Comparison of ENCODE assay signal across 27 mouse cellular contexts in genomic region chr2:113768541-113769303, GRCm38 (mm10). TPM values are rescaled to one million over a fixed set of nuclear protein-coding genes. Genes with fewer than 3 reads are reported as not detected.
A peak's percentile ranks its signal among the peaks of the same experiment; 100 is the strongest.
DNase-seq lines count a peak whose midpoint lies in the region; ATAC-seq and TF ChIP-seq lines count a peak whose summit lies in the region.
"Had no signal": no experiment of that assay in that cellular context is flagged by ENCODE, and none has a peak within 500 bp of the region (broad histone marks: within the 10 kb centered on the region; RNA-seq: fewer than 3 reads in every experiment).

No protein-coding gene starts in this region.

- H3K36me3 ChIP-seq in C2C12 (ENCODE audit: control insufficient read depth, insufficient read depth) (no peaks in the 10 kb centered on the region), myocyte (ENCODE audit: control insufficient read depth, insufficient read depth) (no peaks in the 10 kb centered on the region)
- H3K36me3 ChIP-seq: embryonic facial prominence, embryonic 12.5 days; forebrain, embryonic 10.5 days; heart, embryonic 15.5 days had no signal

- TF ChIP-seq POLR2A in embryonic fibroblast, embryonic 13.5 days (IDR thresholded peaks at IDR 0.05; ENCODE audit: low read depth, low read length): no peak
- no peak for TF ChIP-seq POLR2A in myocyte (IDR thresholded peaks at IDR 0.05; ENCODE audit: insufficient read length, low read depth)

- H3K4me3 ChIP-seq in C2C12 (ENCODE audit: insufficient read depth, poor library complexity, severe bottlenecking) (no peak overlapping the region), myocyte (no peak overlapping the region)
- H3K4me3 ChIP-seq in embryonic fibroblast, embryonic 13.5 days (ENCODE audit: insufficient read depth, low read length): no peak overlapping the region
- H3K4me3 ChIP-seq: embryonic facial prominence, embryonic 12.5 days; forebrain, embryonic 10.5 days; forebrain, embryonic 15.5 days; gastrocnemius, adult 2 months; heart, embryonic 15.5 days; hindbrain, embryonic 13.5 days had no signal

- peak overlapping the region; percentile 93 for H3K27ac ChIP-seq in embryonic fibroblast, embryonic 13.5 days (ENCODE audit: insufficient read depth, low read length)
- H3K27ac ChIP-seq: embryonic facial prominence, embryonic 12.5 days; forebrain, embryonic 10.5 days; forebrain, embryonic 15.5 days; gastrocnemius, adult 2 months; heart, embryonic 15.5 days; hindbrain, embryonic 13.5 days; hindbrain, postnatal 0 days had no signal

- ATAC-seq in frontal cortex, adult (ENCODE audit: low TSS enrichment): peak; percentile 91
- ATAC-seq: activated CD4-positive, CD25-positive, alpha-beta regulatory T cell, adult 4 months; forebrain, embryonic 15.5 days; hindbrain, postnatal 0 days; Patski had no signal

- H3K27me3 ChIP-seq in C2C12 (ENCODE audit: control insufficient read depth, insufficient read depth, insufficient read length) (no peaks in the 10 kb centered on the region), myocyte (ENCODE audit: control insufficient read depth, insufficient read depth, insufficient read length) (no peaks in the 10 kb centered on the region)
- H3K27me3 ChIP-seq: embryonic facial prominence, embryonic 12.5 days; forebrain, embryonic 15.5 days; heart, embryonic 15.5 days; hindbrain, embryonic 13.5 days; Patski had no signal

- DNase-seq in frontal cortex, postnatal 10 days (ENCODE audit: low spot score in 2 of 2): no peak
- DNase-seq in adrenal gland, adult 18-20 months (ENCODE audit: low spot score in 2 of 2): no peak
- no peak for DNase-seq in thymus, postnatal 0 days (ENCODE audit: low spot score)
- DNase-seq: adrenal gland, adult 2 months; adrenal gland, postnatal 36 days; cerebellum, adult 11 months; cerebellum, adult 9-10 months; cerebellum, postnatal 25 days; gastrocnemius, adult 2 months; gastrocnemius, postnatal 25 days; heart, adult 18-20 months; heart, postnatal 14 days; kidney, adult 11 months had no signal

- H3K4me1 ChIP-seq in embryonic fibroblast, embryonic 13.5 days (ENCODE audit: control insufficient read depth, insufficient read depth, low read length): peaks cover 12% of the 10 kb centered on the region
- H3K4me1 ChIP-seq: embryonic facial prominence, embryonic 12.5 days; forebrain, embryonic 10.5 days; forebrain, embryonic 15.5 days; heart, embryonic 15.5 days; hindbrain, embryonic 13.5 days had no signal

- no peak for TF ChIP-seq CTCF in C2C12 (IDR thresholded peaks at IDR 0.05; ENCODE audit: control insufficient read depth, insufficient read depth, insufficient read length)
- TF ChIP-seq CTCF in embryonic fibroblast, embryonic 13.5 days (IDR thresholded peaks at IDR 0.05; ENCODE audit: borderline replicate concordance, insufficient read depth, low read length): no peak

- H3ac ChIP-seq in C2C12 (ENCODE audit: control insufficient read depth, insufficient read length, low read depth) (no peak overlapping the region), myocyte (ENCODE audit: control insufficient read depth, insufficient read length) (no peak overlapping the region)

- H3K79me3 ChIP-seq in C2C12 (ENCODE audit: low read depth): no peaks in the 10 kb centered on the region

- H3K79me2 ChIP-seq in C2C12 (ENCODE audit: control insufficient read depth, insufficient read depth) (no peaks in the 10 kb centered on the region), myocyte (ENCODE audit: control insufficient read depth, insufficient read depth) (no peaks in the 10 kb centered on the region)

- H3K4me2 ChIP-seq in myocyte (ENCODE audit: low read depth): no peak overlapping the region
- H3K4me2 ChIP-seq: embryonic facial prominence, embryonic 12.5 days; forebrain, embryonic 15.5 days; heart, embryonic 11.5 days; heart, embryonic 15.5 days; hindbrain, embryonic 13.5 days had no signal

TF ChIP-seq in C2C12, 6 proteins besides CTCF, POLR2A, EP300 and RAD21:
- TF ChIP-seq MYOG (IDR thresholded peaks at IDR 0.05; ENCODE audit: control insufficient read depth, extremely low read depth, insufficient read length): no peak
- TF ChIP-seq FOSL1 (IDR thresholded peaks at IDR 0.05; ENCODE audit: insufficient read depth, low read length, poor library complexity, severe bottlenecking): peak; percentile 22
- peak; percentile 71 for TF ChIP-seq CEBPB (IDR thresholded peaks at IDR 0.05; ENCODE audit: low read depth)

TF ChIP-seq in myocyte, 11 proteins besides CTCF, POLR2A, EP300 and RAD21:
- TF ChIP-seq MAX (IDR thresholded peaks at IDR 0.05; ENCODE audit: low read depth): no peak
- 0 out of 2 replicates have a peak, but pooled peaks have one; percentile 59 for TF ChIP-seq CEBPB (IDR thresholded peaks at IDR 0.05; ENCODE audit: insufficient read depth, poor library complexity, severe bottlenecking)
TF ChIP-seq in myocyte: peak in this region for 1.

RNA-seq across cellular contexts. Expression of gene Grem1, which starts 10.3 kb away (rescaled TPM):
- polyA plus RNA-seq in C2C12 (2012; fragmentation: generic; extraction: Trizol) (69.1 TPM), myocyte (2012; fragmentation: generic; extraction: Trizol) (17.9 TPM)
- 311 and 551 TPM in 2 replicates for polyA plus RNA-seq in embryonic fibroblast, embryonic 13.5 days (2011; ENCODE audit: insufficient read length, low read depth, missing spikeins)
- under 1 TPM; 0.46 to 0.67 TPM for total RNA-seq in adrenal gland, adult 18-20 months (2021)
- 0.22 and 0.31 TPM in 2 replicates for polyA plus RNA-seq in thymus, postnatal 0 days (2015; fragmentation: Nextera tagmentation; extraction: Ambion mirVana)
- total RNA-seq: gastrocnemius, adult 2 months; gastrocnemius, postnatal 25 days; heart, postnatal 14 days; hematopoietic stem cell, adult 5-6 weeks had no signal
- polyA plus RNA-seq: activated CD4-positive, CD25-positive, alpha-beta regulatory T cell, adult 4 months; adrenal gland, adult 2 months had no signal

Comparison
In these comparisons a context has a peak if more than half of its experiments do, and no peak if none do; other contexts are left out.
1. RNA of gene Grem1, which starts 10.3 kb away (polyA plus RNA-seq): 311 to 551 TPM in embryonic fibroblast, embryonic 13.5 days, 69.1 TPM in C2C12 (single experiment) and 17.9 TPM in myocyte (single experiment); 0.22 to 0.31 TPM in thymus, postnatal 0 days; every median in the first group is over 10 times any median in the second.